Mouse (Mus musculus) retina, adult 2 months (tissue): ENCODE results near the gene Tmigd3.

Source experiments
- DNase-seq: peaks from one replicate; pipeline ENCODE4 v3.0.0-alpha.2; 2012; ENCODE audit warnings: low read depth, low spot score

Gene Tmigd3

GRCm38 (mm10) chr3:105870558-105870957 is at the start of gene Tmigd3, which contains the start of gene Adora3:
TSS of gene Tmigd3 (plus strand) at chr3:105870903.
TSS of gene Adora3 (plus strand) at chr3:105870858.
- DNase-seq = no peak

GRCm38 (mm10) chr3:105821504-105821903 is 49.2 kb upstream of the Tmigd3 start:
- no peak for DNase-seq

- no peak for DNase-seq
These were observed 47.1 kb upstream of the Tmigd3 start for GRCm38 (mm10) chr3:105823609-105824008.

- DNase-seq = no peak
These were observed 46.6 kb upstream of the Tmigd3 start for GRCm38 (mm10) chr3:105824103-105824502.

GRCm38 (mm10) chr3:105824704-105825103 is 46.0 kb upstream of the Tmigd3 start:
- DNase-seq = no peak

GRCm38 (mm10) chr3:105825501-105826161 is 45.1 kb upstream of the Tmigd3 start:
- DNase-seq = no peak

GRCm38 (mm10) chr3:105831584-105831983 is 39.1 kb upstream of the Tmigd3 start:
- no peak for DNase-seq

- DNase-seq = no peak
These were observed 34.8 kb upstream of the Tmigd3 start for GRCm38 (mm10) chr3:105835875-105836274.

- no peak for DNase-seq
These were observed 33.8 kb upstream of the Tmigd3 start for GRCm38 (mm10) chr3:105836883-105837282.

GRCm38 (mm10) chr3:105838655-105839054 is 32.0 kb upstream of the Tmigd3 start:
- DNase-seq = no peak

GRCm38 (mm10) chr3:105839836-105840235 is 30.9 kb upstream of the Tmigd3 start:
- DNase-seq = no peak

GRCm38 (mm10) chr3:105846294-105847069 is 24.2 kb upstream of the Tmigd3 start:
- DNase-seq = no peak

GRCm38 (mm10) chr3:105853781-105854180 is 16.9 kb upstream of the Tmigd3 start:
- no peak for DNase-seq

GRCm38 (mm10) chr3:105854786-105855185 is 15.9 kb upstream of the Tmigd3 start:
- no peak for DNase-seq

GRCm38 (mm10) chr3:105857513-105857912 is 13.2 kb upstream of the Tmigd3 start:
- DNase-seq = no peak

- DNase-seq = no peak
These were observed 8.8 kb upstream of the Tmigd3 start for GRCm38 (mm10) chr3:105861747-105862366.

GRCm38 (mm10) chr3:105864123-105864522 is 6.6 kb upstream of the Tmigd3 start:
- DNase-seq = no peak

GRCm38 (mm10) chr3:105865122-105865521 is 5.6 kb upstream of the Tmigd3 start:
- DNase-seq = no peak

GRCm38 (mm10) chr3:105868135-105868534 is 2.6 kb upstream of the Tmigd3 start:
- DNase-seq = no peak

GRCm38 (mm10) chr3:105872034-105872433 is 1.3 kb downstream of the Tmigd3 start:
- no peak for DNase-seq

- DNase-seq = no peak
These were observed 1.9 kb downstream of the Tmigd3 start for GRCm38 (mm10) chr3:105872579-105872978.
